9 mouse cellular contexts compared by ENCODE assay signal in genomic region chr5:73379908-73380307, GRCm38 (mm10). TPM values are rescaled to one million over a fixed set of nuclear protein-coding genes. Genes with fewer than 3 reads are reported as not detected.
DNase-seq lines count a peak whose midpoint lies in the region; ATAC-seq and TF ChIP-seq lines count a peak whose summit lies in the region.
"Had no signal": no experiment of that assay in that cellular context is flagged by ENCODE, and none has a peak within 500 bp of the region (broad histone marks: within the 10 kb centered on the region; RNA-seq: fewer than 3 reads in every experiment).

No protein-coding gene starts in this region.

- 31% methylated on average over 3 of the region's 3 CpGs for WGBS in forebrain, embryonic 14.5 days
- 27% methylated on average over 3 of the region's 3 CpGs for WGBS in liver, embryonic 15.5 days (ENCODE audit: insufficient replicate concordance)
- WGBS in neural tube, embryonic 15.5 days, result 37% methylated on average over 3 of the region's 3 CpGs
- 31% methylated on average over 3 of the region's 3 CpGs for WGBS in thymus, adult 2 months

- peak; percentile 89 for ATAC-seq in forebrain, embryonic 14.5 days
- ATAC-seq in liver, embryonic 15.5 days (ENCODE audit: insufficient read depth), result peak; percentile 71
- ATAC-seq in neural tube, embryonic 15.5 days (ENCODE audit: low FRiP score), result peak; percentile 84

- peak; percentile 81 for DNase-seq in c-Kit-positive CD71-positive TER-119-positive erythroid progenitor cells, embryonic 14.5 days (ENCODE audit: low spot score)
- DNase-seq in forebrain, embryonic 14.5 days (ENCODE audit: low spot score), result peak; percentile 88
- peak; percentile 88 to 93 for DNase-seq in heart, postnatal 10 days
- peak; percentile 73 to 93 for DNase-seq in kidney, postnatal 36 days
- peak; percentile 79 for DNase-seq in thymus, adult 2 months

- H3K9me3 ChIP-seq in E14TG2a.4 (ENCODE audit: low read length), result no peaks in the 10 kb centered on the region
- no peaks in the 10 kb centered on the region for H3K9me3 ChIP-seq in forebrain, embryonic 14.5 days (replicated peaks; ENCODE audit: control insufficient read depth, low read length)
- H3K9me3 ChIP-seq in liver, embryonic 15.5 days (replicated peaks), result no peaks in the 10 kb centered on the region
- H3K9me3 ChIP-seq in neural tube, embryonic 15.5 days (replicated peaks), result no peaks in the 10 kb centered on the region

- intact Hi-C loops in heart, postnatal 10 days (cut with DNase I), result loop anchor here (1.0 to 5.0 kb wide), 7 partner anchors 68 to 488 kb away; no protein-coding TSS in a partner anchor

- no peak overlapping the region for H3K4me3 ChIP-seq in E14TG2a.4 (replicated peaks; ENCODE audit: low read length)
- no peak overlapping the region for H3K4me3 ChIP-seq in forebrain, embryonic 14.5 days (ENCODE audit: low read depth, low read length)
- H3K4me3 ChIP-seq in liver, embryonic 15.5 days (replicated peaks), result no peak overlapping the region
- H3K4me3 ChIP-seq in neural tube, embryonic 15.5 days (replicated peaks), result no peak overlapping the region
- H3K4me3 ChIP-seq in thymus, adult 2 months (ENCODE audit: control insufficient read depth, insufficient read depth, low read length), result no peak overlapping the region
- H3K4me3 ChIP-seq: erythroblast, embryonic 14.5 days had no signal

- H3K4me2 ChIP-seq in forebrain, embryonic 14.5 days (ENCODE audit: low read length), result no peak overlapping the region
- no peak overlapping the region for H3K4me2 ChIP-seq in liver, embryonic 15.5 days
- H3K4me2 ChIP-seq in neural tube, embryonic 15.5 days, result no peak overlapping the region

- no peak overlapping the region for H3K9ac ChIP-seq in forebrain, embryonic 14.5 days (ENCODE audit: low read length)
- no peak overlapping the region for H3K9ac ChIP-seq in liver, embryonic 15.5 days
- no peak overlapping the region for H3K9ac ChIP-seq in neural tube, embryonic 15.5 days (replicated peaks)

- peaks cover 20% of the 10 kb centered on the region for H3K4me1 ChIP-seq in E14TG2a.4 (replicated peaks; ENCODE audit: low read depth, low read length)
- no peaks in the 10 kb centered on the region for H3K4me1 ChIP-seq in forebrain, embryonic 14.5 days (ENCODE audit: control insufficient read depth, insufficient read depth, low read length)
- H3K4me1 ChIP-seq in liver, embryonic 15.5 days (replicated peaks), result no peaks in the 10 kb centered on the region
- H3K4me1 ChIP-seq in neural tube, embryonic 15.5 days, result no peaks in the 10 kb centered on the region
- no peaks in the 10 kb centered on the region for H3K4me1 ChIP-seq in thymus, adult 2 months (replicated peaks; ENCODE audit: control insufficient read depth, insufficient read depth, low read length)

- no peak for TF ChIP-seq POLR2A in thymus, adult 2 months (IDR thresholded peaks at IDR 0.05; ENCODE audit: control insufficient read depth, extremely low read depth, insufficient read depth, low read length, poor library complexity)

- TF ChIP-seq CTCF in E14TG2a.4 (conservative IDR thresholded peaks at IDR 0.05; ENCODE audit: low read length), result peak; percentile 70
- TF ChIP-seq CTCF in thymus, adult 2 months (IDR thresholded peaks at IDR 0.05; ENCODE audit: borderline replicate concordance, control insufficient read depth, extremely low read depth, insufficient read depth, low read length, poor library complexity), result no peak

- H3K27me3 ChIP-seq in E14TG2a.4 (ENCODE audit: insufficient read depth, low read length), result peaks cover 11% of the 10 kb centered on the region; the same call in 1 of the 2 replicates
- H3K27me3 ChIP-seq in forebrain, embryonic 14.5 days (replicated peaks; ENCODE audit: control insufficient read depth, insufficient read depth, low read length), result no peaks in the 10 kb centered on the region
- peaks cover 35% of the 10 kb centered on the region for H3K27me3 ChIP-seq in liver, embryonic 15.5 days
- H3K27me3 ChIP-seq in neural tube, embryonic 15.5 days (replicated peaks), result peaks cover 12% of the 10 kb centered on the region
- H3K27me3 ChIP-seq in thymus, adult 2 months (ENCODE audit: control insufficient read depth, insufficient read depth, low read length), result no peaks in the 10 kb centered on the region

- no peaks in the 10 kb centered on the region for H3K36me3 ChIP-seq in E14TG2a.4 (ENCODE audit: insufficient read depth, low read length)
- H3K36me3 ChIP-seq in forebrain, embryonic 14.5 days (ENCODE audit: control insufficient read depth, insufficient read depth, low read length), result no peaks in the 10 kb centered on the region
- H3K36me3 ChIP-seq in liver, embryonic 15.5 days (replicated peaks), result no peaks in the 10 kb centered on the region
- H3K36me3 ChIP-seq in neural tube, embryonic 15.5 days, result no peaks in the 10 kb centered on the region
- no peaks in the 10 kb centered on the region for H3K36me3 ChIP-seq in thymus, adult 2 months (ENCODE audit: control insufficient read depth, insufficient read depth, low read length)

- no peak overlapping the region for H3K27ac ChIP-seq in forebrain, embryonic 14.5 days (ENCODE audit: low read depth, low read length)
- H3K27ac ChIP-seq in liver, embryonic 15.5 days (replicated peaks), result no peak overlapping the region
- H3K27ac ChIP-seq in neural tube, embryonic 15.5 days (replicated peaks), result no peak overlapping the region
- H3K27ac ChIP-seq in thymus, adult 2 months (ENCODE audit: control insufficient read depth, insufficient read depth, low read length), result no peak overlapping the region

RNA-seq across cellular contexts. Expression of gene Cwh43, which starts 26.0 kb away (rescaled TPM):
- polyA plus RNA-seq in forebrain, embryonic 14.5 days (2014; fragmentation: Nextera tagmentation; extraction: Ambion mirVana), result 0.26 TPM in 1 of 2 replicates, not detected in the other
- not detected for total RNA-seq in heart, postnatal 10 days (2021)
- polyA plus RNA-seq in liver, embryonic 15.5 days (2015; fragmentation: Nextera tagmentation; extraction: Ambion mirVana), result not detected in 2 replicates
- polyA plus RNA-seq in neural tube, embryonic 15.5 days (2015; fragmentation: Nextera tagmentation; extraction: Ambion mirVana), result 0.45 and 0.56 TPM in 2 replicates
- 0.05 and 0.07 TPM in 2 replicates for polyA plus RNA-seq in thymus, adult 2 months (2012; rRNA removed)
- polyA plus RNA-seq: erythroblast, embryonic 14.5 days had no signal

RNA-seq across cellular contexts. Expression of gene Ociad2, which starts 39.1 kb away (rescaled TPM):
- 14.5 and 20.3 TPM in 2 replicates for polyA plus RNA-seq in forebrain, embryonic 14.5 days (2014; fragmentation: Nextera tagmentation; extraction: Ambion mirVana)
- 1 to 10 TPM; 8.5 to 9.6 TPM for total RNA-seq in heart, postnatal 10 days (2021)
- polyA plus RNA-seq in liver, embryonic 15.5 days (2015; fragmentation: Nextera tagmentation; extraction: Ambion mirVana), result 3.9 and 5.9 TPM in 2 replicates
- polyA plus RNA-seq in neural tube, embryonic 15.5 days (2015; fragmentation: Nextera tagmentation; extraction: Ambion mirVana), result 25.4 and 35.8 TPM in 2 replicates
- 2.6 and 3.1 TPM in 2 replicates for polyA plus RNA-seq in thymus, adult 2 months (2012; rRNA removed)
- polyA plus RNA-seq: erythroblast, embryonic 14.5 days had no signal
